Mouse (Mus musculus): ENCODE data around the gene Nova1. TPM values are rescaled to one million over a fixed set of nuclear protein-coding genes. Genes with fewer than 3 reads are reported as not detected.
A peak's percentile ranks its signal among the peaks of the same experiment; 100 is the strongest.

Gene Nova1
- 1 to 10 TPM; 3.6 to 5.4 TPM for total RNA-seq (2021)
- long read RNA-seq, experiment 1, full-length matches to known transcripts: 1 of 3 reads
- long read RNA-seq, experiment 1, partial matches to known transcripts: 0 of 3 reads
- long read RNA-seq, experiment 1, other reads (novel, unspliced or antisense): 2 of 3 reads
- long read RNA-seq, experiment 2, full-length matches to known transcripts: 2 of 4 reads
- long read RNA-seq, experiment 2, partial matches to known transcripts: 0 of 4 reads
- long read RNA-seq, experiment 2, other reads (novel, unspliced or antisense): 2 of 4 reads

DNA sequence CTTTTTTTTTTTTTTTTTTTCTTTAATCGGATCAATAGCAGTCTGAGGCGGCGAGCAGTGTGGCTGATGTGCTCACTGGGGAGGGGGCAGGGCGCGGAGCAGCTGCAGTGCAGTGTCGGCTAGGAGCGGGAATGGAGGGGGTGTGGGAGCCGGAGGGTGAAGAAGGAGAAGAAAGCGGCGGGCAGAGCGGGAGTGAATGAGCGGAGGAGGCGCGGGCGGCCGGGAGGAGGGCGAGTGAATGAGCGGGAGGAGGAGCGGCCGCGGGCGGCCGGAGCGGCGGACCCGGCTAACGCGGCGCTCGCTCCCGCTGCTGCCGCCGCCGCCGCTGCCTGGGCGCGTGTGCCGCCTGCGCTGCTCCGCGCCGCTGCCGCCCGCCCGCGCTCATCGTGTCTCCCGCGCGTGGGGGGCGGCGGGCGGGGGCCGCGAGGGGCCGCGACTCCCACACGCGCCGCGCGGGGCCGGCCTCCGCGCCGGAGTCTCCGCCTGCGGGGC is at the start of gene Nova1:
Gene Nova1 (minus strand): TSS at position 74 of the 492 bp plus-strand sequence.
- peak; percentile 54 to 61 for DNase-seq (ENCODE audit: low spot score in 2 of 2)

DNA sequence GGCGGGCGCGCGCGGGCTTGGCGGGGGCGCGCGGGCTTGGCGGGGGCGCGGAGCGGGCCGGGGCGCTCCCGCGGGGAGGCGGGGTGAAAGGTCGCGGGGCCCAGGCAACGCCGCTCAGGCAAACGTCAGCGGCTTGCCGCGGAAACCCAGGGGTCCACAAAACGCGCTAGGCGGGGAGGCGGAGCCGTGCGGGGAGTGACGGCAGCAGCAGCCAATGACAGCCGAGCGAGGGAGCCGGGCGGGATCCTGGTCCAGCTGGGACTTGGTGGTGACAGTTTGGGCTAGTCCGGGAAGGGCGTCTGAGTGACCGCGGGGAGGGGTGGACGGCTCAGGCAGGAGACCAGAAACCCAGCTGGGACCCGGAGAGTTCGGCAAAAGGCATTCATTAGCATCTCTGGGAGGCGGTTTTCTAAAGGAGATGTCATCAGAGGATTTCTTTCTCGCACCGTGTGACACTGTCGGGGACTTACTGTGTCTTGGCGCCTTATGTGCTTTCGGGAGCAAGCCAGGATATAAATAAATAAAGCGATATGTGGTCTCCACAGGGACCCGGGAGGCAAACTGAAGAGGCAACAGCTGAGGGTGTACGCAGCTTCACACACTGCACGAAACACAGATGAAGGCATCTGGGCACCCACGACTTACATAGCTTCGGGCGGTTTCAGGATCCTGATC is 756 bp upstream of the Nova1 start:
- peak; percentile 86 to 91 for DNase-seq (ENCODE audit: low spot score in 2 of 2)

DNA sequence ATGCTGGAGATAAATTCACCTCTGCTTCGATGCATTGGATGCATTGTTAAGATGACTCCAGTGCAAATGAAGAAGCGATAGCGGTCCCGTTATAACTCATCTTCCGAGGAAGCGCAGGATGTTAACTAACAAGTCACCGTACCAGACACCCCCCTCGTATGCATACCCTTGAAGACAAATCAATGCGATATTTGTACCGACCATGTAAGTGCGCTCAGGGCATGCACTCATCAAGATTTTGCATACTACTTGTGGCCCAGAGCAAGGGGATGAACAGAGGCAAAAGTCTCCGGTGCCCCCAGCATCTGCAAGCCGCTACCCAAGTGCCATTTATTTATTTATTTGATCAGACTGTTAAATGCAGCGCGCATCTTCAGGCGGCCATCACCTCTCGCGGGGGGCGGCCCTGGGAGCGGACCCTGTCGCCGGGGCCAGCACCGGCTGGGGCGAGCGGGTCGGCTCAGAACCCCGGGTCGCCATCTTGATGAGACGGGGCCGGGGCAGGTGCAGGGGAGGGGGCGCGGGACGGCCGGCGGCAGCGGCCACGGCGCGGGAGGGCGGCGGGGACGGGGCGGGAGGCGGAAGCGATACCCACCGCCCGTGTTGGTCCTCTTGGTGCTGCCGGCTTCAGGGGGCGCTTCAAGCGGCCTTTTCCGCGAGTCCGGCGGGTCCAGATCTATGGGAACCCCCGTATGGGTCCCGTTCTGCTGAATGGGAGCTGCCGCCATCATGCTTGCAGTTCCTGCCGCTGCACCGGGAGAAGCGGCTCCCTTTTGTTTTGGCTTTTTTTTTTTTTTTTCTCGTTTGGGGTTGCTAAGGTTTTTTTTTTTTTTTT is 491 bp downstream of the Nova1 start:
- DNase-seq (ENCODE audit: low spot score in 2 of 2): peak; percentile 18 to 29

DNA sequence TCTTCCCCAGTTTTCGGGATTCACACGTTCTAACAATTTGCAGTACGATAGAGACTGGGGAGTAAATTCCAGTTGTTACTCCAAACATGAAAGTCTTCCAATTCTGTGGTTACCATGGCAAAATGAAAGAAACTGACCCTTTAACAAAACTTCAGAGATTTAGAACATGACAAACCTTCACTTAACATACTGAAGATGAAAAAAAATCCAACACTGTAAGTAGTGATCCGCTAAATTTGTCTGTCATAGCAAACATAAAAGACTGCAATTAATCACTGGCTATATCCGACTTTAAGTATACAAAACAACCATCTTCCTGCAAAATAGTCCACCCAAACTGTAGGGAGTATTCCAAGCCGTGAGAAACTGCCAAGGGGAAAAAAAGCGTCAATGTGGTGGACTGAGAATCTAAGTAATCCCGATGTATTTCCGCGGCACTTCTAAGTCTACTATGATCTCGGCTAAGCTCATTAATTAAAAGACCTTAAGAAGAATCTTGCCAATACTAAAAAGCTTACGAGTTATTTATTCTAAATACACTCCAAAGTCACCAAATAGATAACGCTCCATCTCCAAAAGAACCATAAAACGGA is 1.4 kb downstream of the Nova1 start:
- no peak for DNase-seq (ENCODE audit: low spot score in 2 of 2)

DNA sequence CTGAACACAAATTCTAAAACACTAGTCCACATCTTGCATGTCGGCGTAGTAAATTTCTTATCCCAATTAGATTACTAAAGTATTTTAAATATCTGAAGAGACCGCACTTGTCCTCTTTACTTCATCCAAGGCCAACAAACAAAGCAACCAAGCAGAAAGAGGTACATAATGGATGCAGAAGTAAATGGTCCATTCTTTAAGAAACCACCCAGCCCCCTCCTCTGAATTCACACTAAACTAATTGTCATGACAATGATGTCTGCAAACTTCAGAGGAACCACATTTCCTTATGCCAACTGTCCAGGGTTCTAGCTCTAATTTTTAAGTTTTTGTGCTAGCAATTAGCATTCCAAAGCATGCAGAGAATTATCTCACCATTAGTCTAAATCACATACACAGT is 2.4 kb downstream of the Nova1 start:
- no peak for DNase-seq (ENCODE audit: low spot score in 2 of 2)

DNA sequence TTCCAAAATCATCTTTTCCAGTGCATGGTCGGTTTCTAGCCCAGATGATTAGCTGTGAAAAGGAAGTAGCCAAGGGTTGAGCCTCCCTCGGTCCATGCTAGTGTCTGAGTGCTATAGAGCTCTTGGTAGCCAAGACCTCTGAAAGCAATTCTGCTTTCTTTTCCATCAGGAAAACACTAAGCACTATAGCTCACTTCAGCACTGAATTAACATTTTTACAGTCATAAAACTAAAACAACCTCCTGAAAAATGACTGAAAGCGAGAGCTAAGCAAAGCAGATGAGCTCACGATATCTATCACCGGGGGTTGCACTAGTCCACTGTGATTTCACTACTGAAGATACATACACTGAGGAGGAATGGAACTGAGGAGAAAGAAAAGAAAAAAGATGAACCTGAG is 3.0 kb downstream of the Nova1 start:
- DNase-seq (ENCODE audit: low spot score in 2 of 2): no peak

DNA sequence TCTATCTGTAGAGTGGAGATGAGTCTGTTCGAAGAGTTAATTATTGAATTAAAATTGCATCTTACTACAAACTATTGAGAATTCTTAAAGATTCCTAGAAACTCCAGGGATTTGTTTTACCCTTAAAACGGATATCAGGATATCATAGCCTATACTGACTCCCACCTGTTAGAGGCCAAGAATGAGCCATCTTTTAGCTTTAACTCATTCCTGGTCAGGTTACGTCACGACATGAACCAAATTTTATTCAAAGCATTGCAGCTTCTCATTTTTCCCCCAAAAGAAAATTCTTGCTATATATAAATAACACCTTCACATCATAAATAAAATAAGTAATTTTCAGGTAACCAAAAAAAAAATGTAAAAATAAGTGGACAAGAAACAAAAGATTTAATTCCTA is 3.9 kb downstream of the Nova1 start:
- no peak for DNase-seq (ENCODE audit: low spot score in 2 of 2)

DNA sequence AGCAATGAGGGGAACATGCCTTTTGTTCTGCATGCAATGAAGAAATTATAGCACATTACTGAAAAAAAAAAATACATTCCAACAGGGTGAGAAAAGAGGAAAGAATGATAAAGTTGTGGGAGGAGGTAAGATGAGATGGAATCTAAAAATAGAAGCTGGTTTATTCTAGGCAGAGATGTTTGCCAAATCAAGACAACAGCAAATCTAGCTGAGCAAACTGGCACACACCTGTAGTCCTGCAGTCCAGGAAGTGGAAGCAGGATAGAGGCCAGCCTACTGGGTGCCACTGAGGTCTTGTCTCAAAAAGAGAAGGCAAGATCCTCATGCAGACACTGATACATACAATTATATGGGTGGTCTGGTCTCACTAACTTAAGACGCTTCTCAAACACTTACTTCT is 17.4 kb downstream of the Nova1 start:
- DNase-seq (ENCODE audit: low spot score in 2 of 2): no peak

DNA sequence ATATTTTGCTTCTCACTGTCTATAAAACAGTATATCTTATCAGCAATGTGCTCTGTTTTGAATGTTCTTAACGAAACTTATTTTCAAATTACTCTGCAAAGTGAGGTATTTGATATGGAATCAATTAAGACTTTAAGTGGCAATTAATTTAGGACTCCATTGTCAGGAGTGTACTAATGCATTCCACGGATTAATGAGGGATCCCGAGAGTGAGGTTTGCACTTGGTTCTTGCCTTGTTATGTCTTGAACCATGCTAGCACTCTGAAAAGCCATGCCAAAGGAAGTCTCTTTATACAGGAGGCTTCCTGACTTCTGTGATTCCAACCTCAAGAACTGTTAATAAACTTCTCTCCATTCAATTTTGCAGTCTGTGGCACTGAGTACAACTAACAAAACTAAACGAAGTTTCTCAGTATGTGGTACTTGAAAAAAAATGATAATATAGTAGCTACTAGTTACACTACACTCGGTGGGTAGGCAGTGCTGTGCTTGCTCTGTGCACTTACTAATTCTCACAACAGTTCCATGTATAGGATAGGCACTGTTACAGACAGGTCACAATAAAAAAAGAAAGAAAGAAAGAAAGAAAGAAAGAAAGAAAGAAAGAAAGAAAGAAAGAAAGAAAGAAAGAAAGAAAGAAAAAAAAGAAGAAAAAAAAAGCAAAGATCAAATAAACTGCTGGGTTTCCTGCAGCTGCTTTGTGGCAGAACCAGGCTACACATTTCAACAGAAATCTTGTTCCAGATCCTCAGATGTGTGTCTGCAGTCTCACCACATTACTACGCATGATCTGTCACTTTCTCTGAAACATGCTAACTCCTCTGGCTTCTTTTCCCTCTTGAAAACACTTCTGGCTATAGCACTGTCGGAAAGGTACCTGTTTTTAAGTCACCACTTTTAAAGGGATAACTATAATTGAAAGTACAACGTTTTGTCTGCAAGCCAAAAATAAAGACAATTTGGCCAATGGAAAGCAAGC is 36.1 kb downstream of the Nova1 start:
- DNase-seq (ENCODE audit: low spot score in 2 of 2): no peak

DNA sequence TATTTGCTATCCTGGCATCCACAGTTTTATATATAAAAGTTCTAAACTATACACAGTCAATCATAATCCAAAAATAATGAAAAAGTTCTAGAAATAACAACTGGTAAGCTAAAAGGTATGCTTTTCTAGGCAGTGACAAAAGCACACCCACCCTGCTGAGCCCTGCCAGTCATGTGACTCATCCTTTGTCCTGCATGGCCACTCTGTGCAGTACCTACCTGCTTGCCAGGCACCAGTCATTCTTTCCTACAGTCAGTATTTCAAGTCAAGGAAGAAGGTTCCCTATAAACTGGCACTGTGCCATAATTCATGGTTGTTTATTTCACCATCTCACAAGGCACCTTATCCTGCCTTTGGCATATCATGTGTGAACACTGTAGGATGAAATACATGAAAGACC is 37.2 kb downstream of the Nova1 start:
- DNase-seq (ENCODE audit: low spot score in 2 of 2): no peak

DNA sequence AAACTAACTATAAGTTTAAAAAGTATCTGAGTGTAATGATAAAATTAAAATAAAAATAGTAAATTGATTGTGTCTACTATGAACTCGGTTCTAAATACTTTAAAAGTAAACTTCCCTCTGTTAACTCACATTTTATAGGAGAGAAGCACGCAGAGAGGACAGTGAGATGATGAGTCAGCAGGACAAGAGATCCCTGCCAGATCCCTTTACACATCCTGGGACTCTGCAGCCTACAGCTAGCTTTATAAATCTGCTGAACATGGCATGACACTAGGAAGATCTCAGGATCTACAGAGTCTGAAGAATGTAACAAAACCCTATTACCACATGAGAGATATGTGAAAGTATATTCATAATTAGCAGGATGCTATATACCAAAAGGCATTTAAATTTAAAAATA is 37.7 kb downstream of the Nova1 start:
- no peak for DNase-seq (ENCODE audit: low spot score in 2 of 2)

DNA sequence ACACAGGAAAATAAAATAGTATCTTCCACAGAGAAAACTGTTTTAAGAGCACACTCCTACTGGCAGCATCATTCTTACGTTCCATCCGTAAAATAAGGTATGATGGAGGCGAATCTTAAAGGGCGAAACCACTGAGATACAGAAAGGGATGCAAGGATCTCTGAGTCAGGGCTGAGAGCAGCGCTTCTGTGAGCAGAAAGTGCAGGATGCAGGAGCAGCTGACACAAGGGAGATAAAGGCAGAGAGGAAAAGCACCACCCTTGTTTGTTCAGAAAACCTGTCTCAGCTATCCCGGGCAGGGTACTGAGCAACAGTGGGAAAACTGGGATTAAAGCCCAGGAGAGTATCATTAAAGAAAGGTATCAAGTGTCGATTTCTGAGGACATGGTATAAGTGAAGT is 59.3 kb downstream of the Nova1 start:
- no peak for DNase-seq (ENCODE audit: low spot score in 2 of 2)

DNA sequence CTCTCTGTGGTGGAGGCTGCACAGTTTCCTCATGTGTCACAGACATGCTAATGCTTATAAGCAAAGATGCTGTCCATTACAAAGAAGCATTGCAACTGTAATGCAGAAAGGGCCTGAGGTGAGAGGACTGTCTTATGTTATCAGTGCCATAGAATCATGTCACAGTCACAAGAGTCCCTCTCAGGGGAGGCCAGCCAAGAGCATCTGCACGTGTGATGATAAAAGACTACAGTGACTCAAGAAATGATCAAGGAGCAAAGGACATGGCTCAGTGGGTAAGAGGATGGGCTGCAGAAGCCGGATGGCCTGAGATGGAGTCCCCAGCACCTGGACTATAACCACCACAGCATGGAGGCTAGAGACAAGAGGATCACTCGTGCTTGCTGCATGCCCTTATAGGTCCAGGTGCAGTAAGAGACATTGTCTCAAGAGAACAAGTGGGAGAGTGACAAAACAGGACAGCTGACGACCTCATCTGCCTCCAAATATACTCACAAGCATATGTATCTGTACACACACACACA is 64.3 kb downstream of the Nova1 start:
- no peak for DNase-seq (ENCODE audit: low spot score in 2 of 2)

DNA sequence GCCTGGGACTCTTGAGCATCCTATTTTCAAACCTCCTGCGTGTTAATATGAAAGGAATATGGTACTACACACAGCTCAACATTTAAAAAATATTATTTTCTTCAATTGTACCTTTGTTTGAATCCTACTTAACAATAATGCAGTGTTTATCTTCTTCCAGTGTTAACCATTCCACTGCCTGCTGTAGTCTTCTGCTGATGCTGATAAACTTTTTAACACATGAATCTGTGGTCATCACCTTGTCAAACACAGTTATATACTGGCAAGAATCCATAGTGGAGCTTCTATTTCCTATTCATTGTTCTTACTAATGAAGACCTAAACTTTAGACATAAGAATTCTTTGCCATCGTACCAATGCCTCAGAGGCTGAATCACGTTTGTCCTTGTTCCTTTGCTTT is 65.6 kb downstream of the Nova1 start:
- no peak for DNase-seq (ENCODE audit: low spot score in 2 of 2)

DNA sequence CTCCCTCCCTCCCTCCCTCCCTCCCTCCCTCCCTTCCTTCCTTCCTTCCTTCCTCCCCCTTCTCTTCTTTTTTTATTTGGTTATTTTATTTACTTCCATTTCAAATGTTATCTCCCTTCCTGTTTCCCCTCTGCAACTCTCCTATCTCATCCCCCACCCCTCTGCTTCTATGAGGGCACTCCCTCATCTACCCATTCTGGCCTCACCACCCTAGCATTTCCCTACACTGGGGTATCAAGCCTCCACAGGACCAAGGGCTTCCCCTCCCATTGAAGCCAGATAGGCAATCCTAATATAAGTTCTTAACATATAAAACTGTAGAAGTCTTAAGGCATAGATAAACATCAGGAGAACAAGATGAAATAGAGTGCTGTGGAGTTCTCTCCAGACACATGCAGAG is 85.5 kb downstream of the Nova1 start:
- DNase-seq (ENCODE audit: low spot score in 2 of 2): no peak

DNA sequence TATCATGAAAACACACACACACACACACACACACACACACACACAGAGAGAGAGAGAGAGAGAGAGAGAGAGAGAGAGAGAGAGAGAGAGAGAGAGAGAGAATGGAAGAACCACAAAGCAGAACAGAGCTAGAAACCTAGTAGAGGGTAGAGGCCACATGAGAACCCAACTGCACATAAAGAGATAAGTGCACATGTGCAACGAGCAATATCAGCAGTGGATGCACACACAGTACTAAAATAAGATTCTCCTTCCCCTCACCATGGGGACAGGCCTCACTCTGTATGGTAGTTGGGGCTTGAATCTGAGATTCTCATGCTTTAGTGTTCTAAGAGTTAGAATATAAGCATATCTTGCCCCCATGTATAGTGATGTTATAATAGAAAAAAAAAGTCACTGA is 86.8 kb downstream of the Nova1 start:
- DNase-seq (ENCODE audit: low spot score in 2 of 2): no peak

DNA sequence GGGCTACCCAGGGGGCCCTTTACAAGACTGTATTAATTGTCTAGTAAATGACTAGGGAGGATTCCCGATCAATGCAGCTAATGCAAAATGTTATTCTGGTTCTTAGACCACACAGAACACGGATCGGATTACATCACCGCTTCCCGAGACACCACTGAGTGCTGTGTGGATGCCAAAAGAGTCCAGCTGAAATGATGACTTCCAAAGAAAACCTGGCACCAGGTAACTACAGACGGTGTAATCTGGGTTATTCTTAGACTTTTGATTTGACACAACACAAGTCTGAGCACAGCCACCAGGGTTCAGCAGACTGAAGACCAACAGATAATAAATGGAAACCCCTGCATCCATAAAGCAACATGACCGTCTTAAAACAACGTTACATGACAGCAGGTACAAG is 96.8 kb downstream of the Nova1 start:
- no peak for DNase-seq (ENCODE audit: low spot score in 2 of 2)

DNA sequence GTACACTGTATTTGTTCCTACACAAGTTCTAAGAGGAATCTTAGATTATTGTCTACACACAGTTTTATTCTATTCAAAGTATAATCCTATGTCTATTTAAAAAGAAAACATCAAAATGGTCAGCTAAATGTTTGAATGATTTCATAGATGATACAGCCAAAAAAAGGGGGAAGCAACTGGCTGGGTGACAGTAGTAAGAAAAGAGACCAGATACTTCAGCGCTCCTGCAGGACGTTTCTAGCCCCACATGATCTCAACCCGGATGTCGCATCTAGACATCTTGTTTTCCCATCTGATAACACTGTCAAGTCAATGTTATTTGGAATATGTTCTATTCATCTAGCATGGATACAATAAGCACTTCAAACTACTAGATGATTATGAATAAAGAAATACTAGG is 99.7 kb downstream of the Nova1 start:
- no peak for DNase-seq (ENCODE audit: low spot score in 2 of 2)

DNA sequence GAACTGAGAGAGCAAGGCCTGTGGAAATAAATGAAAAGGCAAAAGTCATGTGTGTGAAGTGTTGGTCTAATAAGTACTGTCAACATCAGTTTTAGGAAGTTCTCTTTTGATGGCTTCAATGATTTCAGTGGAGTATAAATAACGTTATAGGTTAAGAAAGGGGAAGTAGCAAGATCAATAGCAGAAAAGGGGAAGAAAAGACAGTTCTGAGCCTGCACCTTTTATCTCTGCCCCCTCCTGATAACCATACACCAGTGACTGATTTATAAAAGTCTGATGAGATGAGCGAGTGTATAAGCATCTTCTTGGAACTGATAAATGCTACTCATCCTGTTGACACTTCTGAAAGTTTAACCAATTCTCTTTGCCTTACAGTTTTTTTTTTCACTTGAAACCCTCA is 108.6 kb downstream of the Nova1 start:
- DNase-seq (ENCODE audit: low spot score in 2 of 2): no peak

DNA sequence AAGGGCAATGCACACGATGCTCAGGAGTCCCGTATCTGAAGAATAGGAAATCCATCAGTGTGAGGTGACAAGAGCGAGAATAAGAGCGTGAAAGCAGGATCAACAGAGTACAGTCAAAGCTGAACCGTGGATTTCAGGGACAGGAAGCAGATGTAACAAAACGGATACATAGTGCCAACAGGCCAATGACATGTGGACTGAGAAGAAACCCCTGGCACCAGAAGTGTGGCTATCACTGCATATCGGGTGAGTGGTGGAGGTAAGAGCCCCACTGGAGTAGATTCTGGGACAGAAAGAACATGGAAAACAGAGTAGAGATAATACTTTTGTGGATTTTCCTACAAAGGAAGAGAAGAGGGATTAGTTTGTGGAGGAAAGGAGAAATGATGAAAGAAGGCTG is 109.3 kb downstream of the Nova1 start:
- no peak for DNase-seq (ENCODE audit: low spot score in 2 of 2)

All from adrenal gland, adult 18-20 months (tissue).